Mouse (Mus musculus): ENCODE data around the gene Prkg1.

Gene Prkg1

GRCm38 (mm10) chr19:31040948-31041847 is 723.6 kb downstream of the Prkg1 start:
- DNase-seq (ENCODE audit: low spot score), result no peak

DNA sequence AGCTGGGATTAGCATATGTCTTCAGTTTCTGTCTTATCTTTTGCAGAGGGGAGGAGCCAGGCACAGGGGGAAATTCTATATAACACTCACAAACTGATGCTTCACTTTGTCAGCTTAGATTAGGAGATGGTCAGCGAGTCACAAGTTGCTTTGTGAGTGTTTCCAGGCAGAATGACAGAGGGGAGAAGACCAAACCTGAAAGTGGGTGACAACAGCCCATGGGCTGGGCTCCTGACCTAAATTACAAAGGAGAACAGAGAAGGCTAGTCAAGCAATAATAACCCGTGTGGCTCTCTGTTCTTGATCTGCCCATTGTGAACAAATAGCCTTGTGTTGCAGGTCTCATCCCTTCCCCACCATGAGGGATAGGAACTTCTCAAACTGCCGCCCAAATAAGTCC is 725.9 kb downstream of the Prkg1 start:
- no peak for DNase-seq (ENCODE audit: low spot score)

DNA sequence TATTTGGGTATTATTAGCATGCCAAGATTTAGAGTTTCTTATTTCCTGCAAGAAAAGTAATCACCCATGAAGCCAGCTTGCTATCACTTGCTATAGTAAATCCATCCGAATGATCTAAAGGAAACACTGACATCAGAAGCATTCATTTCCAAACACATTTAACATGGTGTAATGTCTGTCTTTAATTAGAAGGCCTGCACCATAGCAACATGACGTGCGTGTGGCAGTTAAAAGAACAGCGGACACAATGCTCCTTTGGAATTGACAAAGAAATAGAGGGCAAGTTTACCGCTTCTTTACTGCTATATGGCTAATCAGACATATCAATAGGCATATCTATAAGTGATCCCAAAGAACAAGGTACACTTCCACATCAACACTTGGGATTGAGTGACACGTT is 733.2 kb downstream of the Prkg1 start:
- no peak for DNase-seq (ENCODE audit: low spot score)

DNA sequence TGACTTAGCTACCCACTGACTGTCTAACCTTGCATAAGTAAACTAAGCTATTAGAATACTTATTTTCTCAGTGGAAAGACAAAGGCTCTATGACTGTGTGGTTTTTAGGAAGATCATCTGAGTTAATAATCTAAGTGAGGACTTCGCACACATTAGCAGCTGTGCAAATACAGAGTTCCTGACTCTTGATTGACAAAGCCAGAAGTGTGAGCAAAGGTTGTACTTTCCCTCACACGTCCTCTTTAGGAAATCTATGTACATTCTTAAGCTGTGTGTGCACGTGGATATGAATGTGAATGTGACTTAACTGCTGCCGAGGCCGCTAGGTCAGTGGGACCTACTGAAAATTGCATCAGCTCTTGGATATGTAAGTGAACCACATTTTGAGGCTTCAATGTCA is 738.0 kb downstream of the Prkg1 start:
- no peak for DNase-seq (ENCODE audit: low spot score)

DNA sequence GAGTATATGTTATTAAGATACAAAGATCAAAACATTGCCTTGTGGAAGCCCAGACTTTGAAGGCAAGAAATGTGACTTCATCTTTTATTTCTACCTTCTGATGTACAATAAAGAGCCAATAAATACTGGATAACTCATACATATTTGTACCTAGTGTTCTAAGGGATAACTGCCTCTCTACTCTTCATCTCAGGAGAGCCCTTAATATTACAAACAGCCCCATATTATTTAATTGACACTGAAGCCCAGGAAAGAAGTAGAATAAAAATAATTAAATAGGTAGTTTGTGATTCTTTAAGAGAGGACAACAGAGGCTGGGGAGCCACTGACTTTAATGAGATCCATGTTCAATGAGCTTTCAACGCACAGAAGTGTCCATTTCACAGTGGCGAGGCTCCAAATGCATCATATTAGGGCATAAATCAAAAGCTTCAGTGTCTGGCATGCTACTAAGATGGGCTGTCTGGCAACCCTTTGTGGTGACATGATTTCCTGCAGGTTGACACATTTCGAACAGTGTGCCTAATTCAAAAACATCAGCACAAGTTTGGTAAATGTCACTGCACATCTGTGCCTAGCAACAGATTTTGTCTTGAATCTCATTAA is 753.2 kb downstream of the Prkg1 start:
- DNase-seq (ENCODE audit: low spot score), result no peak

GRCm38 (mm10) chr19:30998572-30998971 is 766.3 kb downstream of the Prkg1 start:
- no peak for DNase-seq (ENCODE audit: low spot score)

DNA sequence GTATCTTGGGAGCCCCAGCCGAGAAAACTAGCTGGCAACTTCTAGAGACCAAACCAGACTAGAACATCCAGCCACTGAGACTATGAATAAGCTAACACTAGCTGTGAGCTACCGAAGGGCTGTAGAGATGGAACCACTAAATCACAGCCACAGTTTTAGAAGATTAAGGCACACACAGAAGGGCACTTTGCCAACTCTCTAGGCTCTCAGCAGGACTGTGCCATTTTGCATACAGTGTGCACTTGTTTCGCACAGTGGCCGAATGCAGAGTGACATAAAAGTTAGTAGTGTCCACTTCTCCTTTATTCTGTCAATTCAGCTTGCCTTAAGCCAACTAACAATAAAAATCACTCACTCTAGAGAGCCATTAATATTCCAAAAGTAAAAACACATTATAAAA is 774.4 kb downstream of the Prkg1 start:
- DNase-seq (ENCODE audit: low spot score), result no peak

DNA sequence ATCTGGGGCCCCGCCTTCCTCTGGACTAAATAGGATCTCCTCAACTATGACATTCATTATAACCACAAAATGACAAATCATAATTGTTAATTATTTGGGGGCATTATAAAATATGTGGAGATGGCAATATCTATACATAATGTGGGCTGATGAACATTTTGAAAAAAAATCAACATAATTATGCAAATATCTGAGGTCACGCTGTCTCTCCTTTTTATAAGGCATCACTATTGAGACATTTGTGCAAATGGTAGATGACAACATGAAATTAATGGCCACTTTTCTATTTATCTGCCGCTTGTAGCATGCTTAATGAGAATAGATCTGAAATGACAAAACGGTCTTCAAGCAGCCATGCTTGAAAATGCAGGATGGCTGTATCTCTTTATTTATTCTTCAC is 782.4 kb downstream of the Prkg1 start:
- no peak for DNase-seq (ENCODE audit: low spot score)

- no peak for DNase-seq (ENCODE audit: low spot score)
Measured at GRCm38 (mm10) chr19:30978096-30978495, 786.7 kb downstream of the Prkg1 start.

DNA sequence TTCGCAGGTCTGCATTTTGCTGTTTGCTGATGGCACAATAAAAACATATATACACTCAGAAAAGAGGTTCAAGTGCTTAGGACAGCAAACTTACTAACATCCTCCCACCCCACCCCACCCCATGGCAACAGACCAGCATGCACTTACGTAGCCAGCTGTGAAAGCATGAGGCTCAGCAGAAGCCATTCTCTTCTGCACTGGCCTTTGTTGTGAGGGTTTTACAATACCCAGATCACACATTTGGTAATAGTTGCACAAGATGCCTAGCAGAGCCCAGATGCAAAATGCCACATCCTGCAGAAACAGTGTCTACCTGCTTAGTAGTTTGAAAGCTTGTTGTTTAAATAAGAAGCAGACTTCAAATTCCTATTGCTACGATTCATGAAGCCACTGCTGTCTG is 814.2 kb downstream of the Prkg1 start:
- no peak for DNase-seq (ENCODE audit: low spot score)

DNA sequence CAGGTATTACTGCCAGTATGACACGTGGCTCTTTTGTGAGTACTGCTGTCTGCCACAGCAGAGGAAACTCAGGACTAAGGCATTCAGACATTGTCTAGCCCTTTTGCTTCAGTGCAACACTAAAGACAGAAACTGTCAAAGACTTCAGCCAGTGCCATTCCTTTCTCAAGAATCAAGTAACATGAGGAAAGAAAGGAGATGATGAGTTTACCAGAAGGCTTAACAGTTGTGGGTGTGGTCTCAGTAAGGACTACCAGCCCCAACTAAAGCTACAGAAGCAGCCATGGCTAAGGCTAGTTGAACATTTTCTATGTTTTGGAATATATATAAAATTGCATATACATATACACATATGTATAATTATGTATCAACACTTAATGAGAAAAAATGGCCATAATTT is 816.6 kb downstream of the Prkg1 start:
- DNase-seq (ENCODE audit: low spot score), result no peak

DNA sequence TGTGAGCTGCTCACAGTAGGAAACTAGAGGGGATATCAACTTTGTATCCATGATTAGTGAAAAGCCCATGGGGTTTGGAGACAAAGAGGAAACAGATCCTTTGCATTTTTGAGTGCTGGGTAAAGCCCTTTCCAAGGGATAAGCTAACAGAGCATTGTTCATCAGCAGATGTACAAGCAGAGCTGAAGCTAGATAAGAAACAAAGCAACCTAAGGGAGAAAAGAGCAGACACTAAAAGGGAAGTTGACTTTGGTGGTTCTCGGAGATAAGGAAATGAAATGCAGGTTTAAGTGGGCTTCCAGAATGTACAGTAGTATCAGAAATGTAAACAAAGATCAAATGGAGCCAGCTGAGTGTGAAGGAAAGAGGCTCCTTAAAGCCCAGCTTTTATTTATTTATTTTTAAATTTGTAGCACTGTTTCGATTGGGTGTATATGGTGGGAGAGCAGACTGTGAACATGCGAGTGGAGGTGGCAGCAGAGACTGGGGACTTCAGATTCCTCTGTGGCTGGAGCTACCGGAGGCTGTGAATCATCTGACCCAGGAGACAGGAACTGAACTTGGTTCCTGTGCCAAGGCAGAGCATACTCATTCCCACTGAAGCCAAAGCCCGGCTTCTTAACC is 822.4 kb downstream of the Prkg1 start:
- no peak for DNase-seq (ENCODE audit: low spot score)

DNA sequence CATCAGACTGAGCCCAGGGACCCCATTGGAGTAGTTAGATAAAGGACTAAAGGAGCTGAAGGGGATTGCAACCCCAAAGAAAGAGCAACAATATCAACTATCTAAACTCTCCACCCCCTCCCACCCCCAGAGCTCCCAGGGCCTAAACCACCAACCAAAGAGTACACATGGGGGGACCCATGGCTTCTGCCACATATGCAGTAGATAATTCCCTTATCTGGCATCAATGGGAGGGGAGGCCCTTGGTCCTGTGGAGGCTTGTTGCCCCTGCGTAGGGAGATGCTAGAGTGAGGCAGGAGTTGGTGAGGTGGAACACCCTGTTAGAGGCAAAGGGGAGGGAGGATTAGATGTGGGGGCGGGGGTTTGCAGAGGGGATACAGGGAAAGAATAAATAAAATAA is 826.8 kb downstream of the Prkg1 start:
- DNase-seq (ENCODE audit: low spot score), result no peak

- DNase-seq (ENCODE audit: low spot score), result no peak
Measured at GRCm38 (mm10) chr19:30931469-30932192, 833.2 kb downstream of the Prkg1 start.

GRCm38 (mm10) chr19:30924032-30924431 is 840.8 kb downstream of the Prkg1 start:
- DNase-seq (ENCODE audit: low spot score), result no peak

DNA sequence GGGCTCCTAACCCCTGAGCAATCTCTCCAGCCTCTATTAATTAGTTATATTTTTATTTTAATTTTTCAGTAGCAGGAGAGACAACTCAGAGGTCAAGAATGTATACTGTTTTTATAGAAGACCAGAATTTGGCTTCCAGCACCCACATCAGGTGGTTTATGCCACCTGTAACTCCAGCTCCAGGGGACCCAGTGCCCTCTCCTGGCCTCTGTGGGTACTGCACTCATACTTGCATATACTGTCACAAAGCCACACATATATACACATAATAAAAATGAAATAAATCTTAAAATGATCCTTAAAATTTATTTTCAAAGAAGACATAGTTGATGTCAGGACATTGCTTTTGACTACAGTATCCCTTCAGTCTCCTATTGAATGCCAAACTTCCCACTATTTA is 862.5 kb downstream of the Prkg1 start:
- DNase-seq (ENCODE audit: low spot score), result no peak

- no peak for DNase-seq (ENCODE audit: low spot score)
Measured at GRCm38 (mm10) chr19:30901025-30901424, 863.8 kb downstream of the Prkg1 start.

GRCm38 (mm10) chr19:30890377-30890776 is 874.5 kb downstream of the Prkg1 start:
- no peak for DNase-seq (ENCODE audit: low spot score)

GRCm38 (mm10) chr19:30889851-30890250 is 875.0 kb downstream of the Prkg1 start:
- DNase-seq (ENCODE audit: low spot score), result no peak

DNA sequence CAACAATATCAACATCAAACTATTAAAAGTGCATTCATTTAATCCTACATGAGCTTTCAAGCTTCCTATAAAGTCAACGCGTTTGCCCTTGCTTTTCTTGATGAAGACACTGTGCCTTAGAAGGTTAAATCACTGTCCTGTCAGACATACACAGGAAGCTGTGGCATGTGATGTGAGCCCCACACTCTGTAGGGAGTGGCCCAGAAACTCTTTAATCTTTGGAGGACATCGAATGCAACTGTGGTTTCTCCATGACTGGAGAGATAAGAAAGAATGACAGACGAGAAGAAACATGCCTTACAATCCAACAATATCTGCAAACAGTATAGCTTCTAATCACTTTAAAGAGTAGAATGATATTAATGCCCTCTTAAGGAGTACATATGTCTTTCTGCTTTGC is 903.4 kb downstream of the Prkg1 start:
- no peak for DNase-seq (ENCODE audit: low spot score)

DNA sequence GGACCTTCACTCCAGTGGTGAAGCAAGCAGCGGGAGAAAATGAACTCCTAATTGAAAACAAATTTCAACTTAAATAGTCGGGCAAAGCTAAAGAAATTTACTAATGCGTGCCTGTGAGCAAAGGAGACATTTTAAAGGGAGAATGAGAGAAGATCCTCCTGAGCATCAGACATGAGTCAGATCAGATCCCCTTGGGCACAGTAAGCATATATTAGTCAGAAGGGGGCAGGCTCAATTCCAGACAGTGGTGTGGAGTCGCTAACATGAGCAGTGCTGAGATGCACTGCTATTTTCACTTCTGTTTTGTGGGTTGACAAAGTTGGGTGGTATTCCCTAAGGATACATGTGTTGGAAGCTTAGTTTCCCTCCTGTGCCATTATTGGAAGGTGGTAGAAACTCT is 913.8 kb downstream of the Prkg1 start:
- no peak for DNase-seq (ENCODE audit: low spot score)

- no peak for DNase-seq (ENCODE audit: low spot score)
Measured at GRCm38 (mm10) chr19:30844916-30845315, 919.9 kb downstream of the Prkg1 start.

- no peak for DNase-seq (ENCODE audit: low spot score)
Measured at GRCm38 (mm10) chr19:30843637-30844036, 921.2 kb downstream of the Prkg1 start.

Data from lung, postnatal 25 days (tissue).